Mouse (Mus musculus) embryonic facial prominence, embryonic 11.5 days (tissue): ENCODE data around the gene Gm4881. TPM values are rescaled to one million over a fixed set of nuclear protein-coding genes. Genes with fewer than 3 reads are reported as not detected.

Source experiments
- ATAC-seq: fragments of 200-750 bp; cut with Nextera tagmentation; replicated peaks from 2 replicates; pipeline ENCODE4 v1.8.0; 2017; ENCODE audit warnings: low read depth; ENCODE audit not compliant: insufficient number of reproducible peaks, low FRiP score, low TSS enrichment
- DNase-seq: peaks from one replicate; pipeline ENCODE4 v3.0.0-alpha.2; 2015; ENCODE audit warnings: low spot score
- H3K27ac ChIP-seq: fragments of 300-500 bp; sonication (generic); replicated peaks from 2 replicates; pipeline ENCODE4 v1.5.1; 2014; ENCODE audit warnings: mild to moderate bottlenecking, low read depth, low read length, control low read depth
- H3K27me3 ChIP-seq: fragments of 300-500 bp; sonication (generic); 2 replicates; pipeline ENCODE4 v1.6.1; 2014; ENCODE audit warnings: mild to moderate bottlenecking, low read length, moderate library complexity, mixed read lengths; ENCODE audit not compliant: control insufficient read depth, insufficient read depth
- H3K36me3 ChIP-seq: fragments of 300-500 bp; sonication (generic); replicated peaks from 2 replicates; pipeline ENCODE4 v1.6.1; 2014; ENCODE audit warnings: low read depth, mild to moderate bottlenecking, low read length, moderate library complexity, mixed read lengths; ENCODE audit not compliant: control insufficient read depth, insufficient read depth
- H3K4me1 ChIP-seq: fragments of 300-500 bp; sonication (generic); 2 replicates; pipeline ENCODE4 v1.6.1; 2014; ENCODE audit warnings: low read length, mixed read lengths; ENCODE audit not compliant: control insufficient read depth, insufficient read depth
- H3K4me2 ChIP-seq: fragments of 300-500 bp; sonication (generic); 2 replicates; pipeline ENCODE4 v1.6.1; 2014; ENCODE audit warnings: low read depth, mild to moderate bottlenecking, control low read depth, low read length, moderate library complexity
- H3K4me3 ChIP-seq: fragments of 300-500 bp; sonication (generic); 2 replicates; pipeline ENCODE4 v1.5.1; 2014; ENCODE audit warnings: low read depth, low read length, control low read depth
- H3K9ac ChIP-seq: fragments of 300-500 bp; sonication (generic); replicated peaks from 2 replicates; pipeline ENCODE4 v1.6.1; 2014; ENCODE audit warnings: mild to moderate bottlenecking, control low read depth, low read length
- H3K9me3 ChIP-seq: fragments of 300-500 bp; sonication (generic); replicated peaks from 2 replicates; pipeline ENCODE4 v1.6.1; 2016; ENCODE audit warnings: mild to moderate bottlenecking, low read length, inconsistent platforms, mixed read lengths; ENCODE audit not compliant: control insufficient read depth
- WGBS: fragments of 180-500 bp; shearing (Covaris S2); extraction: QIAGEN DNeasy Blood & Tissue Kit; methylation state at CpG from one replicate; pipeline ENCODE4 v1.1.7; 2014; 5-methylcytosine and 5-hydroxymethylcytosine counted together
- microRNA-seq: library from miRNA; unstranded; fragments of <30 nt; microRNA quantifications from one replicate; pipeline ENCODE4, GENCODE M21; 2016; ENCODE audit warnings: borderline number of aligned reads
- polyA plus RNA-seq: library from polyadenylated mRNA; unstranded; fragments of >200 nt; fragmentation: Nextera tagmentation; extraction: Ambion mirVana; gene quantifications from 2 replicates; pipeline ENCODE4 v1.2.1, GENCODE M21; 2014

The Gm4881 gene
- polyA plus RNA-seq, 1 experiment from 2014 or later = 0.36 TPM

DNA sequence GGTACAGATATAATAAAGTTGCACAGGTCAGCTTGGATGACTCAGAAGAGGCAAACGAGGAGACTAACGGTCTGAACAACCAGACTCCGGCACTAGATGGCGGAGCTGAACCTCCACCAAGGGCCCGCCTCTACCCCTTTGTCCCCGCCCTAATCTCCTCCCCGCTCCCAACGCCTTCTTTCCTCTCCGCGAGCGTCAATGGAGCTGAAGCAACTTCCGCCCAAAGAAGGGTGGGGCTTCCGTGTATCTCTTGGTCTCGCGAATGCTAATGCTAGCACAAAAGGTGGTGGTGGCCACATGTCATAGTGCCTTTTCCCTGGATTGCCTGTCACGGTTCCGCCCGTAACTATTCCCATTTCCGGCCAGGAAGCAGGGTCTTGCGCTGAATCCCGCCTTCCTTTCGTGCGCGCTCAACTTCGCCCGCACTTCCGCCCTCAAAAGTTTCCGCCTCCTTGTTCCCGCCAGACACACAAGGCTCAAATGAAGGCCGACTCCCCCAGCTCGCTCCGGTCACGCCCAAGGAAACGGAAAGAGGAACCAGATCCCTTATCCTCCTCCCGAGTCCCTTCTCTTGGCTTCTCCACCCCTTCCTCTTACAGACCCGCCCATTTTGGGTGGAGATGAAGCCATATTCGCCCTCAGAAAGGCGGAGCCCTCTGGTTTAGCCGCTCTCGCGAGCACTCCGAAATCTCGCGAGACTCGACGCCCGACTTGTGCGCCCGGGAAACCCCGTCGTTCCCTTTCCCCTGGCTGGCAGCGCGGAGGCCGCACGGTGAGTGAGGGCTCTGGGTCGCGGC, 60.2 kb downstream of the Gm4881 start, which contains the start of gene Rps19:
Rps19 (plus strand) TSS at position 476 of the 797 bp plus-strand sequence.
- H3K27ac ChIP-seq = peak within 1 kb of the TSS; percentile 86
- under 1% methylated on average over 51 of the region's 57 CpGs for WGBS
- peak within 1 kb of the TSS; percentile 76 for H3K4me2 ChIP-seq

GRCm38 (mm10) chr7:24882416-24883199, 61.7 kb downstream of the Gm4881 start:
- peaks cover 7% of the 10 kb centered on the region; the same call in 1 of the 2 replicates for H3K4me1 ChIP-seq
- H3K9ac ChIP-seq = no peak overlapping the region
- H3K4me2 ChIP-seq = no peak overlapping the region
- DNase-seq (no peak), ATAC-seq (no peak)
- peaks cover 15% of the 10 kb centered on the region for H3K36me3 ChIP-seq
- H3K4me3 ChIP-seq = no peak overlapping the region
- H3K27ac ChIP-seq = no peak overlapping the region
- H3K9me3 ChIP-seq = no peaks in the 10 kb centered on the region
- no peaks in the 10 kb centered on the region for H3K27me3 ChIP-seq
- WGBS = 96% methylated on average over 9 of the region's 9 CpGs

More for the DNA sequence above, 60.2 kb downstream of the Gm4881 start, which contains the start of gene Rps19:
- ATAC-seq = peak; percentile 93
- H3K36me3 ChIP-seq = peaks cover 19% of the 10 kb centered on the region
- H3K4me3 ChIP-seq = peak within 1 kb of the TSS; percentile 100
- DNase-seq = peak; percentile 100
- H3K27me3 ChIP-seq = no peaks in the 10 kb centered on the region
- H3K9me3 ChIP-seq = no peaks in the 10 kb centered on the region
- H3K4me1 ChIP-seq = peaks cover 7% of the 10 kb centered on the region; the same call in 1 of the 2 replicates
- peak within 1 kb of the TSS; percentile 100 for H3K9ac ChIP-seq

GRCm38 (mm10) chr7:24879620-24880019, 64.7 kb downstream of the Gm4881 start:
- no peak for ATAC-seq
- WGBS = 24% methylated on average over 2 of the region's 2 CpGs
- Histone ChIP-seq H3K27ac (no peak overlapping the region), H3K4me1 (no peaks in the 10 kb centered on the region; the same call in 1 of the 2 replicates), H3K36me3 (no peaks in the 10 kb centered on the region), H3K27me3 (no peaks in the 10 kb centered on the region), H3K9me3 (no peaks in the 10 kb centered on the region), H3K4me2 (no peak overlapping the region), H3K4me3 (no peak overlapping the region), H3K9ac (no peak overlapping the region)
- DNase-seq = no peak

DNA sequence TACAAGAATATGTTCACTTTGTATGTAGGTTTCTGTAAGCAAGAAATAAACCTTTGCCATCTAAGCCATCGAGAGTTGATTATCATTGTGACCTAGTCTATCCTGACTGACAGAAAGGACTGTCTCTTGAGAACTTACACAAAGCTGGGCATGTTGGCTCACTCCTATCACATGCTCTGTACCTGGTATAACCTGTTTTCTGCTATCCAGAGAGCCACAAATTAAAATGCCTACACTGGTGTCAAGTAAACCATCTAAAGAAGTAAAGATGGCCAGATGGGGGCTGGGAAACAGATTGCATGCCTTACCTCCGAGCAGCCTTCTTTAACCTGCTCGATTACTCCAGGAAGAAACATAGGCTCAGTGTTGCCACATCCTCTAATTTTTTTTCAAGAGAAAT, 66.7 kb downstream of the Gm4881 start:
- 48% methylated on average over 3 of the region's 3 CpGs for WGBS
- no peak overlapping the region for H3K27ac ChIP-seq

More for the DNA sequence above, 66.7 kb downstream of the Gm4881 start:
- DNase-seq (no peak), ATAC-seq (no peak)
- Histone ChIP-seq H3K9me3 (no peaks in the 10 kb centered on the region), H3K9ac (no peak overlapping the region), H3K4me1 (no peaks in the 10 kb centered on the region; the same call in 1 of the 2 replicates), H3K36me3 (no peaks in the 10 kb centered on the region), H3K27me3 (no peaks in the 10 kb centered on the region), H3K4me3 (no peak overlapping the region), H3K4me2 (no peak overlapping the region)

Small RNA genes lying within 50 kb of the gene (microRNA-seq; reads per million reads assigned to microRNA genes)
- not detected for gene Mir7046
- not detected for gene Mir7047

Other genes with a start within 250 kb of the Gm4881 start
- not detected in 2 replicates for gene BC049730, start 235.3 kb downstream of the Gm4881 start, polyA plus RNA-seq
- gene Gm4763, start 217.6 kb downstream of the Gm4881 start, polyA plus RNA-seq = not detected in 2 replicates
- gene Cd177, start 184.2 kb downstream of the Gm4881 start, polyA plus RNA-seq = not detected in 2 replicates
- 0.29 and 0.34 TPM in 2 replicates for gene Ceacam10, start 167.3 kb downstream of the Gm4881 start, polyA plus RNA-seq
- gene Gm9844, start 82.3 kb downstream of the Gm4881 start, polyA plus RNA-seq = 20.6 and 26.5 TPM in 2 replicates
- not detected in 2 replicates for gene Lypd4, start 74.6 kb downstream of the Gm4881 start, polyA plus RNA-seq
- not detected in 2 replicates for gene Dmrtc2, start 74.4 kb downstream of the Gm4881 start, polyA plus RNA-seq
- 2,121 and 2,269 TPM in 2 replicates for gene Rps19, start 60.1 kb downstream of the Gm4881 start, polyA plus RNA-seq
- gene Cd79a, start 47.1 kb downstream of the Gm4881 start, polyA plus RNA-seq = 0.20 and 0.28 TPM in 2 replicates
- 43.0 and 47.1 TPM in 2 replicates for gene Arhgef1, start 41.6 kb downstream of the Gm4881 start, polyA plus RNA-seq
- 75.9 and 92.5 TPM in 2 replicates for gene Rabac1, start 28.3 kb upstream of the Gm4881 start, polyA plus RNA-seq
- 6.8 and 8.5 TPM in 2 replicates for gene Atp1a3, start 61.5 kb upstream of the Gm4881 start, polyA plus RNA-seq
- 5.7 and 7.5 TPM in 2 replicates for gene Grik5, start 127.9 kb upstream of the Gm4881 start, polyA plus RNA-seq
- 17.2 and 22.0 TPM in 2 replicates for gene Zfp574, start 128.1 kb upstream of the Gm4881 start, polyA plus RNA-seq
- gene Pou2f2, start 235.2 kb upstream of the Gm4881 start, polyA plus RNA-seq = 4.2 and 9.8 TPM in 2 replicates